Mouse (Mus musculus) forebrain, postnatal 0 days (tissue): ENCODE measurements at regions not wholly inside any gene's neighbourhood (a gene's known extent, or its start where the extent isn't known, plus 50 kb on each side); places are given as distances from the start of the nearest gene placed in this dataset.

Source experiments
- ATAC-seq: fragments of 200-750 bp; cut with Nextera tagmentation; 2 replicates; pipeline ENCODE4 v1.8.0; 2017; ENCODE audit warnings: mild to moderate bottlenecking, moderate library complexity
- DNase-seq: peaks from one replicate; pipeline ENCODE4 v3.0.0-alpha.2; 2015
- H3K27ac ChIP-seq: fragments of 300-500 bp; sonication (generic); 2 replicates; pipeline ENCODE4 v1.5.1; 2014; ENCODE audit warnings: low read depth, mild to moderate bottlenecking, antibody characterized with exemption, low read length, moderate library complexity, mixed read lengths
- H3K27me3 ChIP-seq: fragments of 300-500 bp; sonication (generic); 2 replicates; pipeline ENCODE4 v1.6.1; 2014; ENCODE audit warnings: mild to moderate bottlenecking, low read length, mixed read lengths; ENCODE audit not compliant: insufficient read depth
- H3K36me3 ChIP-seq: fragments of 300-500 bp; sonication (generic); 2 replicates; pipeline ENCODE4 v1.6.1; 2014; ENCODE audit warnings: mild to moderate bottlenecking, moderate library complexity; ENCODE audit not compliant: insufficient read depth
- H3K4me1 ChIP-seq: fragments of 300-500 bp; sonication (generic); 2 replicates; pipeline ENCODE4 v1.6.1; 2014; ENCODE audit warnings: antibody characterized with exemption; ENCODE audit not compliant: insufficient read depth
- H3K4me2 ChIP-seq: fragments of 300-500 bp; sonication (generic); 2 replicates; pipeline ENCODE4 v1.6.1; 2014; ENCODE audit warnings: low read depth, mild to moderate bottlenecking, moderate library complexity
- H3K4me3 ChIP-seq: fragments of 300-500 bp; sonication (generic); 2 replicates; pipeline ENCODE4 v1.5.1; 2014; ENCODE audit warnings: low read depth, low read length, mixed read lengths
- H3K9ac ChIP-seq: fragments of 300-500 bp; sonication (generic); 2 replicates; pipeline ENCODE4 v1.6.1; 2014; ENCODE audit warnings: mild to moderate bottlenecking
- H3K9me3 ChIP-seq: fragments of 300-500 bp; sonication (generic); 2 replicates; pipeline ENCODE4 v1.6.1; 2016; ENCODE audit warnings: low read length
- CTCF ChIP-seq: sonication (generic); IDR thresholded peaks from 2 replicates; pipeline ENCODE4 v1.5.1; 2016; ENCODE audit warnings: antibody characterized with exemption, control low read depth, low read depth
- WGBS: fragments of 180-500 bp; shearing (Covaris S2); extraction: QIAGEN DNeasy Blood & Tissue Kit; methylation state at CpG from one replicate; pipeline ENCODE4 v1.1.7; 2014; 5-methylcytosine and 5-hydroxymethylcytosine counted together

- no peak for TF ChIP-seq CTCF
These were observed 209.1 kb downstream of the Mtx2 start for GRCm38 (mm10) chr2:75034708-75035107.

DNA sequence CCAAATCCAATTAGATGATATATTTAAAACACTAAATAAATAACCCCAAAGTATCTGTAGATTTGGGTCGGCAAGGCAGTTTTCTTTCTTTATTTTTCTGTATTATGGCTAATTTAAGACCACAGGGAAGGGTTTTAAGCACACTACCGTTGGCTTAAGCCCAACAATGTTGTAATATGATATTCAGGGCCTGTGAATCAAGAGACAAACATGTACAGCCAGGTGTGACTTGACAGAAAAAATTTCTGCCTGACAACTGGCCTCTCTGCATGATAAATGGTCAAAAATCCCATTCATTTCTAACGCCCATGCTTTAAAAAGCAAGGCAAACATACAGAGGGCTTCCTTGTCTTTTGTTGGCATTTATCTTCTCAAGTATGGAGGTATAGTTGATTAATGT lies 213.5 kb downstream of the Mtx2 start:
- Histone ChIP-seq H3K4me3 (no peak overlapping the region), H3K36me3 (no peaks in the 10 kb centered on the region), H3K4me1 (no peaks in the 10 kb centered on the region), H3K27ac (no peak overlapping the region), H3K9me3 (no peaks in the 10 kb centered on the region), H3K9ac (no peak overlapping the region), H3K4me2 (no peak overlapping the region), H3K27me3 (no peaks in the 10 kb centered on the region)
- DNase-seq (no peak), ATAC-seq (no peak)
- no peak for TF ChIP-seq CTCF
- WGBS = 63% methylated on average over 3 of the region's 3 CpGs

More at GRCm38 (mm10) chr2:75034708-75035107, 209.1 kb downstream of the Mtx2 start:
- H3K9me3 ChIP-seq = no peaks in the 10 kb centered on the region
- no peak for ATAC-seq
- H3K27me3 ChIP-seq = no peaks in the 10 kb centered on the region
- no peak for DNase-seq
- 56% methylated on average over 3 of the region's 3 CpGs for WGBS
- no peak overlapping the region for H3K27ac ChIP-seq
- no peak overlapping the region for H3K9ac ChIP-seq
- no peak overlapping the region for H3K4me2 ChIP-seq
- H3K4me1 ChIP-seq = no peaks in the 10 kb centered on the region
- no peak overlapping the region for H3K4me3 ChIP-seq
- no peaks in the 10 kb centered on the region for H3K36me3 ChIP-seq

GRCm38 (mm10) chr2:75046892-75047291 lies 221.3 kb downstream of the Mtx2 start:
- ATAC-seq (no peak), DNase-seq (peak; percentile 22)
- Histone ChIP-seq H3K27me3 (no peaks in the 10 kb centered on the region), H3K4me1 (no peaks in the 10 kb centered on the region), H3K4me3 (no peak overlapping the region), H3K36me3 (no peaks in the 10 kb centered on the region), H3K9me3 (no peaks in the 10 kb centered on the region), H3K27ac (no peak overlapping the region), H3K4me2 (no peak overlapping the region), H3K9ac (no peak overlapping the region)
- no peak for TF ChIP-seq CTCF
- 71% methylated on average over 6 of the region's 6 CpGs for WGBS

DNA sequence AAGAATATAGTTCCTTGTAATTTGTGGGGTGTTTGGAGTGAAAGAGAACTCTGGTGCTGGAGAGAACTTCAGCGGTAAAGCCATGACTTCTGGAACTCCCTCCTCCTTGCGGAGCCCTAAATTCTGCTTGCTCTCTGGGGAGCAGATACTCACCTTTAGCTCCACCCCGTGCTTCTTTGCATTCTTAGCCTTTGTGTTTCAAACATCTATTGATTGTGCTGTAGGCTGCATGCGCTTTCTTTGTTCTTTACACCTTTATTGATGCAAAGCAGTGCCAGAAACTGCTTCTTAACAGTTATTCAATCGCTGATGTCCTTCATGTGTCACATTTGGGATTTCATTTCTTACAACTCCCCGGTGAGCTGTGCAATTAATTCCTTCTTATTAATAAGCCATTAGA lies 222.5 kb downstream of the Mtx2 start:
- no peak overlapping the region for H3K27ac ChIP-seq
- no peak for DNase-seq
- H3K9me3 ChIP-seq = no peaks in the 10 kb centered on the region
- H3K4me2 ChIP-seq = no peak overlapping the region
- no peak for ATAC-seq
- 37% methylated on average over 6 of the region's 6 CpGs for WGBS
- H3K4me1 ChIP-seq = no peaks in the 10 kb centered on the region
- H3K9ac ChIP-seq = no peak overlapping the region
- TF ChIP-seq CTCF = no peak
- no peaks in the 10 kb centered on the region for H3K27me3 ChIP-seq
- no peak overlapping the region for H3K4me3 ChIP-seq
- H3K36me3 ChIP-seq = no peaks in the 10 kb centered on the region

DNA sequence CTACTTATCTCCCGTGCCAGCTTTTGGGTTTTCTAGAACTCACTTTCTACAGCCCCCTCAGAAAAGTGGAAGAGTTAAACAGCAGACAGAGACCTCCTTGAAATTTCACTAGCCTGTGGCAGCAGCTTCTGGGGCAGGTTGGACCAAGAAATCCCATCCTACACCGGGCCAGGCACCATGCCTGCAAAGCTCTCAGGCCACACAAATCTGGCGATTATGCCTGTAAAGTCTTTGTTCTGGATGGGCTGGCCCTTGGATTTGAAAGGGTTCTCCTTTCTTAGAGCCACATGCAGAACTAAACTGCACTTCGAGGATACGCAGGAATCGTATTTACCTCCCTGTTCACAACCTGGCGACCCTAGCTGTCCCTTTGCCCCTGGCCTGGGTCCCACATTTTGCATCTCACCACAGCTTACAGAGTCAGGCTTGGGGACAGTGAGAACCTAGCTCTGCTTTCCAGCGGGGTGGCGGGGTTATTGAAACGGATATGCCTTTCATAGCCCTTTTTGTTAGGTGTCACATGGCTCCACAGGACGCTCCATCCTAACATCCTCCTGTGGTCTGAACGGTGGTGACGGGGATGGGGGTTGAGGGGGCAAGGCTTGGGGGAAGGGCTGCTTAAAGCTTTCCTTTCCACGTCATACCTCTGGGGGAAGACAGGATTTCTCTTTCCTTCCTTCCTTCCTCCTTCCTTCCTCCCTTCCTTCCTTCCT lies 229.0 kb downstream of the Mtx2 start:
- ATAC-seq (peak; percentile 89), DNase-seq (no peak)
- Histone ChIP-seq H3K9me3 (no peaks in the 10 kb centered on the region), H3K27ac (no peak overlapping the region), H3K4me3 (peak overlapping the region; percentile 40), H3K4me2 (peak overlapping the region; percentile 58), H3K4me1 (peaks cover 6% of the 10 kb centered on the region), H3K27me3 (no peaks in the 10 kb centered on the region), H3K9ac (peak overlapping the region; percentile 54), H3K36me3 (no peaks in the 10 kb centered on the region)
- TF ChIP-seq CTCF = no peak
- 22% methylated on average over 14 of the region's 14 CpGs for WGBS

DNA sequence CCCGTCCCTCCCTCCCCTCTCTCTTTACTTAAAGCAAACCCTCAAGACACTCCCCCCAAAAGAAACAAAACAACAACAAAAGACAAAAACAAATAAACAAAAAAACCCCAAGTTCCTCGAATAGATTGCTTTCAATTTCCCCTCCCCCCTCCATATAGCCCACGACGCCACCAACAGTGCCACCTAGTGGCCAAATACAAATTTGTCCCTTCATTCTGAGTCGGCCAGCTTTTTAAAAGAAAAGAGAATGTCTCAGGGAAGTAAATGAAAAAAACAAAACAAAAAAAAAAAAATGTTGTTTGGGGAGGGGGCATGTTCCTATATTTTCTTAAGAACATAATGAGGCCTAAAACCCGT lies 229.6 kb downstream of the Mtx2 start:
- ATAC-seq (peak; percentile 85), DNase-seq (peak; percentile 89)
- under 1% methylated on average over 6 of the region's 6 CpGs for WGBS
- Histone ChIP-seq H3K36me3 (no peaks in the 10 kb centered on the region), H3K27ac (no peak overlapping the region), H3K4me2 (peak overlapping the region; percentile 58), H3K27me3 (no peaks in the 10 kb centered on the region), H3K9me3 (no peaks in the 10 kb centered on the region), H3K4me1 (peaks cover 6% of the 10 kb centered on the region), H3K9ac (peak overlapping the region; percentile 54), H3K4me3 (peak overlapping the region; percentile 40)
- TF ChIP-seq CTCF = peak; percentile 88

DNA sequence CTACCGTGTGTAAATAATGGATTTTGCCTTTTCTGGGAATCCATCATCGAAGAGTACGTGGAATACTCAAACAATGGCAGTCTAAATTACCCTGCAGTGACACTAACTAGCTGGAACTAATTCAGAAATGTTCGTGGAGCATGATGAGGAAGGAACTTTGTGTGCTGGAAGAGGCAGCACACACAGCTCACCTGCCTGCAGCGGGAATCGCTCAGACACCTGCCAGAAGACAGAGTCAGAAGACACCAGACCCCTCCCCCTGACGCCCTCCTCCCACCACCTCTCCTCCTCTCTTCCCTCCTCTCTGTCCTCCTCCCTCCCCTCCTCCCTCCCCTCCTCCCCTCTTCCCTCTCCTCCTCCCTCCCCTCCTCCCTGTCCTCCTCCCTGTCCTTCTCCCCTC lies 235.4 kb downstream of the Mtx2 start:
- H3K36me3 ChIP-seq = no peaks in the 10 kb centered on the region
- TF ChIP-seq CTCF = no peak
- H3K4me1 ChIP-seq = no peaks in the 10 kb centered on the region
- no peaks in the 10 kb centered on the region for H3K9me3 ChIP-seq
- no peak overlapping the region for H3K9ac ChIP-seq
- no peak overlapping the region for H3K4me2 ChIP-seq
- H3K4me3 ChIP-seq = no peak overlapping the region
- no peak overlapping the region for H3K27ac ChIP-seq
- no peaks in the 10 kb centered on the region for H3K27me3 ChIP-seq
- no peak; the same call in 1 of the 2 replicates for ATAC-seq
- peak; percentile 23 for DNase-seq
- WGBS = 27% methylated on average over 6 of the region's 7 CpGs
